Comparison of ENCODE assay signal across 8 mouse cellular contexts in the genomic region with DNA sequence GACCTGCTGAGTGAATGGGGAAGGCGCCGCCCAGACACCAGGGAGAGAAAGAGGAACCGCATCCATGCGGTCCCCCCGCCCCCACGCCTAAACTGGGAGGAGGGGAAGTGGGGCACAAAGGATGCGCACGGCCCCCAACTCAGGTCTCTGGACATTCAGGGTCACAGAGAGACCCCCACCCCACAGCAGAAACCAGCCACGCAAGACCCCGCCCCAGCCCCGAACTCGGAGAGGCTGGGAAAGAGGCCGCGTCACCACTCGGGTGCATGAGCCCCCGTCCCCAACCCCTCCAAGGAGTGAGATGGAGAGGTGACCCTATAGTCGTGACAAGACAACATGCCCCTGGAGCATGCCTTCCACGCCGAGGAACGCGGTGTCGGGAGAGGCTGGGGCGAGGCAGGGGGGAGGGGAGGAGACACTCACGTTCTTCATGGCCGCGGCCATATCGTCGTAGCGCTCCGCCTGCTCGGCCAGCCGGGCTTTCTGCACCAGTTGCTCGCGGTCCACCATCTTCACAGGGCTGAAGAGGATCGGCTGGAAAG. TPM values are rescaled to one million over a fixed set of nuclear protein-coding genes. Genes with fewer than 3 reads are reported as not detected.
DNase-seq lines count a peak whose midpoint lies in the region; ATAC-seq lines count a peak whose summit lies in the region.

No protein-coding gene starts in this region.

- no peaks in the 10 kb centered on the region for H3K9me3 ChIP-seq in heart, embryonic 12.5 days (replicated peaks)
- H3K9me3 ChIP-seq in liver, embryonic 16.5 days (replicated peaks; ENCODE audit: control insufficient read depth, low read length), result no peaks in the 10 kb centered on the region
- H3K9me3 ChIP-seq in neural tube, embryonic 13.5 days, result no peaks in the 10 kb centered on the region

- peak overlapping the region; percentile 62 for H3K4me2 ChIP-seq in heart, embryonic 12.5 days
- H3K4me2 ChIP-seq in liver, embryonic 16.5 days (ENCODE audit: low read depth, low read length), result peak overlapping the region; percentile 89
- peak overlapping the region; percentile 72 for H3K4me2 ChIP-seq in neural tube, embryonic 13.5 days

- H3K27ac ChIP-seq in heart, embryonic 12.5 days (ENCODE audit: poor library complexity, severe bottlenecking), result peak overlapping the region; percentile 97
- peak overlapping the region; percentile 97 for H3K27ac ChIP-seq in liver, embryonic 16.5 days (ENCODE audit: low read length)
- H3K27ac ChIP-seq in neural tube, embryonic 13.5 days (replicated peaks), result peak overlapping the region; percentile 98

- H3K27me3 ChIP-seq in heart, embryonic 12.5 days (replicated peaks), result no peaks in the 10 kb centered on the region
- no peaks in the 10 kb centered on the region for H3K27me3 ChIP-seq in liver, embryonic 16.5 days (ENCODE audit: control insufficient read depth, insufficient read depth, low read depth, low read length)
- H3K27me3 ChIP-seq in neural tube, embryonic 13.5 days, result no peaks in the 10 kb centered on the region

- ATAC-seq in erythroid progenitor cell, adult 5-6 weeks (replicated peaks; ENCODE audit: low FRiP score, poor library complexity, severe bottlenecking), result peak; percentile 72
- ATAC-seq in heart, embryonic 12.5 days (ENCODE audit: insufficient number of reproducible peaks, low FRiP score), result peak; percentile 68
- ATAC-seq in liver, embryonic 16.5 days (ENCODE audit: low read depth), result peak; percentile 57
- ATAC-seq in neural tube, embryonic 13.5 days (ENCODE audit: low read depth), result peak; percentile 84

- H3K36me3 ChIP-seq in heart, embryonic 12.5 days, result peaks cover 33% of the 10 kb centered on the region
- H3K36me3 ChIP-seq in liver, embryonic 16.5 days (ENCODE audit: control insufficient read depth, insufficient read depth), result peaks cover 18% of the 10 kb centered on the region
- peaks cover 35% of the 10 kb centered on the region for H3K36me3 ChIP-seq in neural tube, embryonic 13.5 days

- peaks cover 21% of the 10 kb centered on the region for H3K4me1 ChIP-seq in heart, embryonic 12.5 days (replicated peaks)
- H3K4me1 ChIP-seq in liver, embryonic 16.5 days (ENCODE audit: control insufficient read depth, low read depth, low read length), result peaks cover 21% of the 10 kb centered on the region
- H3K4me1 ChIP-seq in neural tube, embryonic 13.5 days (replicated peaks), result peaks cover 47% of the 10 kb centered on the region

- H3K9ac ChIP-seq in heart, embryonic 12.5 days, result peak overlapping the region; percentile 89
- H3K9ac ChIP-seq in liver, embryonic 16.5 days (ENCODE audit: low read depth, low read length), result peak overlapping the region; percentile 91
- H3K9ac ChIP-seq in neural tube, embryonic 13.5 days, result peak overlapping the region; percentile 90

- under 1% methylated on average over 34 of the region's 35 CpGs for WGBS in heart, embryonic 12.5 days
- under 1% methylated on average over 35 of the region's 35 CpGs for WGBS in liver, embryonic 16.5 days (ENCODE audit: insufficient replicate concordance)
- WGBS in neural tube, embryonic 13.5 days, result 0% methylated on average over 33 of the region's 35 CpGs

- peak; percentile 66 for DNase-seq in Muller cell, postnatal 12 days (ENCODE audit: inconsistent ontology term)
- DNase-seq in brain, embryonic 18.5 days (ENCODE audit: low read depth, low spot score), result peak; percentile 43
- DNase-seq in kidney, postnatal 4 days, result peak; percentile 74 to 81
- DNase-seq in urinary bladder, postnatal 4 days (ENCODE audit: low spot score in 2 of 2), result peak; percentile 55 to 73

- H3K4me3 ChIP-seq in heart, embryonic 12.5 days, result peak overlapping the region; percentile 97
- H3K4me3 ChIP-seq in liver, embryonic 16.5 days (ENCODE audit: low read depth, low read length), result peak overlapping the region; percentile 98
- H3K4me3 ChIP-seq in neural tube, embryonic 13.5 days, result peak overlapping the region; percentile 63

RNA-seq across cellular contexts. Expression of a gene that starts 0.4 kb away (rescaled TPM):
- 30.3 and 35.2 TPM in 2 replicates for total RNA-seq in erythroid progenitor cell, adult 5-6 weeks (2015; ENCODE audit: low replicate concordance)
- 11.6 and 12.2 TPM in 2 replicates for total RNA-seq in erythroid progenitor cell, adult 5-6 weeks (2017; ENCODE audit: low replicate concordance)
- 214 and 222 TPM in 2 replicates for polyA plus RNA-seq in heart, embryonic 12.5 days (2016; fragmentation: Nextera tagmentation; extraction: Ambion mirVana)
- 59.2 and 60.1 TPM in 2 replicates for polyA plus RNA-seq in liver, embryonic 16.5 days (2015; fragmentation: Nextera tagmentation; extraction: Ambion mirVana)
- 665 and 740 TPM in 2 replicates for polyA plus RNA-seq in neural tube, embryonic 13.5 days (2015; fragmentation: Nextera tagmentation; extraction: Ambion mirVana)

RNA-seq across cellular contexts. Expression of a gene that starts 40.4 kb away (rescaled TPM):
- not detected in 2 replicates for total RNA-seq in erythroid progenitor cell, adult 5-6 weeks (2015; ENCODE audit: low replicate concordance)
- total RNA-seq in erythroid progenitor cell, adult 5-6 weeks (2017; ENCODE audit: low replicate concordance), result not detected in 2 replicates
- 0.70 and 1.6 TPM in 2 replicates for polyA plus RNA-seq in heart, embryonic 12.5 days (2016; fragmentation: Nextera tagmentation; extraction: Ambion mirVana)
- 1.5 and 1.7 TPM in 2 replicates for polyA plus RNA-seq in liver, embryonic 16.5 days (2015; fragmentation: Nextera tagmentation; extraction: Ambion mirVana)
- polyA plus RNA-seq in neural tube, embryonic 13.5 days (2015; fragmentation: Nextera tagmentation; extraction: Ambion mirVana), result 0.79 and 1.9 TPM in 2 replicates

RNA-seq across cellular contexts. Expression of a gene that starts 45.9 kb away (rescaled TPM):
- total RNA-seq in erythroid progenitor cell, adult 5-6 weeks (2015; ENCODE audit: low replicate concordance), result not detected in 2 replicates
- total RNA-seq in erythroid progenitor cell, adult 5-6 weeks (2017; ENCODE audit: low replicate concordance), result not detected in 2 replicates
- 0.13 TPM in 1 of 2 replicates, not detected in the other for polyA plus RNA-seq in heart, embryonic 12.5 days (2016; fragmentation: Nextera tagmentation; extraction: Ambion mirVana)
- 0.06 TPM in 1 of 2 replicates, not detected in the other for polyA plus RNA-seq in liver, embryonic 16.5 days (2015; fragmentation: Nextera tagmentation; extraction: Ambion mirVana)
- polyA plus RNA-seq in neural tube, embryonic 13.5 days (2015; fragmentation: Nextera tagmentation; extraction: Ambion mirVana), result 0.14 TPM in 1 of 2 replicates, not detected in the other

RNA-seq across cellular contexts. Expression of a gene that starts 46.3 kb away (rescaled TPM):
- total RNA-seq in erythroid progenitor cell, adult 5-6 weeks (2015; ENCODE audit: low replicate concordance), result not detected in 2 replicates
- total RNA-seq in erythroid progenitor cell, adult 5-6 weeks (2017; ENCODE audit: low replicate concordance), result not detected in 2 replicates
- polyA plus RNA-seq in heart, embryonic 12.5 days (2016; fragmentation: Nextera tagmentation; extraction: Ambion mirVana), result 916 and 1,021 TPM in 2 replicates
- 9.8 and 19.9 TPM in 2 replicates for polyA plus RNA-seq in liver, embryonic 16.5 days (2015; fragmentation: Nextera tagmentation; extraction: Ambion mirVana)
- polyA plus RNA-seq in neural tube, embryonic 13.5 days (2015; fragmentation: Nextera tagmentation; extraction: Ambion mirVana), result 15.8 and 19.3 TPM in 2 replicates

Comparison
In these comparisons a context has a peak if more than half of its experiments do, and no peak if none do; other contexts are left out.
1. Peak in every context shown above with its lines: DNase-seq, ATAC-seq, H3K4me3 ChIP-seq and H3K27ac ChIP-seq.